Mouse (Mus musculus): Measurements from ENCODE around the gene Bora. TPM values are rescaled to one million over a fixed set of nuclear protein-coding genes. Genes with fewer than 3 reads are reported as not detected.
"Not testable (repeated sequence)": the region's sequence is repeated elsewhere in the genome, so short reads cannot be mapped to it uniquely, and the experiment has no call there.

The Bora gene
- 36.8 and 39.0 TPM in 2 replicates for polyA plus RNA-seq (2015; fragmentation: Nextera tagmentation; extraction: Ambion mirVana)

- under 1% methylated on average over 74 of the region's 81 CpGs for whole genome bisulfite sequencing (ENCODE audit: insufficient replicate concordance)
- peak; percentile 93 for DNase-seq
- ATAC-seq (ENCODE audit: low read depth) = peak; percentile 94
- Histone ChIP-seq H3K4me3 (replicated peaks) (peak within 1 kb of the TSS; percentile 97), H3K9me3 (replicated peaks) (no peaks in the 10 kb centered on the region), H3K9ac (peak within 1 kb of the TSS; percentile 98), H3K4me1 (replicated peaks) (peaks cover 51% of the 10 kb centered on the region), H3K27me3 (no peaks in the 10 kb centered on the region), H3K36me3 (peaks cover 20% of the 10 kb centered on the region), H3K4me2 (peak within 1 kb of the TSS; percentile 75), H3K27ac (peak within 1 kb of the TSS; percentile 94)
Measured at GRCm38 (mm10) chr14:99046031-99046781, at the start of gene Bora, which contains the start of gene Mzt1. Gene Bora (plus strand): TSS chr14:99046222. Gene Mzt1 (minus strand): TSS chr14:99046134.

GRCm38 (mm10) chr14:99010224-99010919 is 35.6 kb upstream of the Bora start:
- Histone ChIP-seq H3K4me3 (replicated peaks) (no peak overlapping the region), H3K4me1 (replicated peaks) (no peaks in the 10 kb centered on the region), H3K27ac (no peak overlapping the region), H3K9ac (no peak overlapping the region), H3K4me2 (no peak overlapping the region), H3K27me3 (no peaks in the 10 kb centered on the region), H3K9me3 (replicated peaks) (no peaks in the 10 kb centered on the region), H3K36me3 (no peaks in the 10 kb centered on the region)
- WGBS (ENCODE audit: insufficient replicate concordance) = 29% methylated on average over 8 of the region's 8 CpGs
- DNase-seq (no peak), ATAC-seq (ENCODE audit: low read depth) (no peak)

- H3K4me3 ChIP-seq (replicated peaks) = no peak overlapping the region
- H3K9me3 ChIP-seq (replicated peaks) = no peaks in the 10 kb centered on the region
- no peak overlapping the region for H3K27ac ChIP-seq
- no peaks in the 10 kb centered on the region for H3K27me3 ChIP-seq
- 22% methylated on average over 2 of the region's 2 CpGs for WGBS (ENCODE audit: insufficient replicate concordance)
- no peak overlapping the region for H3K4me2 ChIP-seq
- DNase-seq = no peak
- H3K36me3 ChIP-seq = no peaks in the 10 kb centered on the region
- H3K4me1 ChIP-seq (replicated peaks) = no peaks in the 10 kb centered on the region
- H3K9ac ChIP-seq = no peak overlapping the region
- no peak for ATAC-seq (ENCODE audit: low read depth)
Measured at GRCm38 (mm10) chr14:99010920-99011313, 35.1 kb upstream of the Bora start.

- Histone ChIP-seq H3K9ac (no peak overlapping the region), H3K36me3 (no peaks in the 10 kb centered on the region), H3K4me2 (no peak overlapping the region), H3K4me3 (replicated peaks) (no peak overlapping the region), H3K4me1 (replicated peaks) (no peaks in the 10 kb centered on the region), H3K27ac (no peak overlapping the region), H3K9me3 (replicated peaks) (no peaks in the 10 kb centered on the region), H3K27me3 (no peaks in the 10 kb centered on the region)
- WGBS (ENCODE audit: insufficient replicate concordance) = 63% methylated on average over 7 of the region's 7 CpGs
- DNase-seq (no peak), ATAC-seq (ENCODE audit: low read depth) (no peak)
Measured at GRCm38 (mm10) chr14:99018691-99019090, 27.3 kb upstream of the Bora start.

- Histone ChIP-seq H3K27ac (no peak overlapping the region), H3K4me1 (replicated peaks) (no peaks in the 10 kb centered on the region), H3K27me3 (no peaks in the 10 kb centered on the region), H3K9me3 (replicated peaks) (no peaks in the 10 kb centered on the region), H3K4me2 (no peak overlapping the region), H3K4me3 (replicated peaks) (no peak overlapping the region), H3K36me3 (no peaks in the 10 kb centered on the region), H3K9ac (no peak overlapping the region)
- 42% methylated on average over 10 of the region's 10 CpGs for WGBS (ENCODE audit: insufficient replicate concordance)
- ATAC-seq (ENCODE audit: low read depth) (no peak), DNase-seq (no peak)
Measured at GRCm38 (mm10) chr14:99019136-99019808, 26.8 kb upstream of the Bora start.

GRCm38 (mm10) chr14:99022346-99023086 is 23.5 kb upstream of the Bora start:
- no peaks in the 10 kb centered on the region for H3K36me3 ChIP-seq
- H3K4me3 ChIP-seq (replicated peaks) = no peak overlapping the region
- no peaks in the 10 kb centered on the region for H3K9me3 ChIP-seq (replicated peaks)
- H3K4me1 ChIP-seq (replicated peaks) = no peaks in the 10 kb centered on the region
- H3K9ac ChIP-seq = no peak overlapping the region
- no peak overlapping the region for H3K27ac ChIP-seq
- H3K4me2 ChIP-seq = no peak overlapping the region
- no peaks in the 10 kb centered on the region for H3K27me3 ChIP-seq
- WGBS (ENCODE audit: insufficient replicate concordance) = 45% methylated on average over 12 of the region's 12 CpGs
- ATAC-seq (ENCODE audit: low read depth) (no peak), DNase-seq (no peak)

GRCm38 (mm10) chr14:99029987-99030386 is 16.0 kb upstream of the Bora start:
- ATAC-seq (ENCODE audit: low read depth) (no peak), DNase-seq (no peak)
- WGBS (ENCODE audit: insufficient replicate concordance) = 62% methylated on average over 5 of the region's 5 CpGs
- Histone ChIP-seq H3K4me1 (replicated peaks) (no peaks in the 10 kb centered on the region), H3K36me3 (peaks cover 18% of the 10 kb centered on the region), H3K27me3 (no peaks in the 10 kb centered on the region), H3K9me3 (replicated peaks) (no peaks in the 10 kb centered on the region), H3K4me3 (replicated peaks) (no peak overlapping the region), H3K4me2 (no peak overlapping the region), H3K27ac (no peak overlapping the region), H3K9ac (no peak overlapping the region)

- H3K4me2 ChIP-seq = no peak overlapping the region
- DNase-seq (no peak), ATAC-seq (ENCODE audit: low read depth) (no peak)
- no peaks in the 10 kb centered on the region for H3K27me3 ChIP-seq
- WGBS (ENCODE audit: insufficient replicate concordance) = 81% methylated on average over 5 of the region's 5 CpGs
- H3K36me3 ChIP-seq = peaks cover 26% of the 10 kb centered on the region
- no peaks in the 10 kb centered on the region for H3K4me1 ChIP-seq (replicated peaks)
- no peaks in the 10 kb centered on the region for H3K9me3 ChIP-seq (replicated peaks)
- H3K27ac ChIP-seq = no peak overlapping the region
- H3K4me3 ChIP-seq (replicated peaks) = no peak overlapping the region
- no peak overlapping the region for H3K9ac ChIP-seq
Measured at GRCm38 (mm10) chr14:99031337-99031873, 14.6 kb upstream of the Bora start.

GRCm38 (mm10) chr14:99032596-99032995 is 13.4 kb upstream of the Bora start:
- DNase-seq = no peak
- no peak overlapping the region for H3K4me3 ChIP-seq (replicated peaks)
- no peak overlapping the region for H3K9ac ChIP-seq
- H3K27ac ChIP-seq = no peak overlapping the region
- H3K9me3 ChIP-seq (replicated peaks) = no peaks in the 10 kb centered on the region
- peaks cover under 1% of the 10 kb centered on the region; the same call in 1 of the 2 replicates for H3K4me1 ChIP-seq (replicated peaks)
- peaks cover 31% of the 10 kb centered on the region for H3K36me3 ChIP-seq
- H3K27me3 ChIP-seq = no peaks in the 10 kb centered on the region
- WGBS (ENCODE audit: insufficient replicate concordance) = 78% methylated on average over 5 of the region's 5 CpGs
- no peak overlapping the region for H3K4me2 ChIP-seq
- no peak for ATAC-seq (ENCODE audit: low read depth)

GRCm38 (mm10) chr14:99034851-99035250 is 11.2 kb upstream of the Bora start:
- not testable (repeated sequence) for H3K9me3 ChIP-seq (replicated peaks); H3K4me3 ChIP-seq (replicated peaks); H3K27ac ChIP-seq; H3K9ac ChIP-seq; H3K4me2 ChIP-seq; DNase-seq; H3K27me3 ChIP-seq; ATAC-seq (ENCODE audit: low read depth)
- peaks cover 12% of the 10 kb centered on the region for H3K4me1 ChIP-seq (replicated peaks)
- H3K36me3 ChIP-seq = peaks cover 50% of the 10 kb centered on the region
- 89% methylated on average over 8 of the region's 8 CpGs for WGBS (ENCODE audit: insufficient replicate concordance)

GRCm38 (mm10) chr14:99036039-99036438 is 10.0 kb upstream of the Bora start:
- no peak for DNase-seq
- H3K36me3 ChIP-seq = peaks cover 50% of the 10 kb centered on the region
- WGBS (ENCODE audit: insufficient replicate concordance) = 73% methylated on average over 4 of the region's 4 CpGs

More at GRCm38 (mm10) chr14:99036039-99036438, 10.0 kb upstream of the Bora start:
- no peak overlapping the region for H3K9ac ChIP-seq
- H3K4me3 ChIP-seq (replicated peaks) = no peak overlapping the region
- no peak overlapping the region for H3K4me2 ChIP-seq
- H3K27me3 ChIP-seq = no peaks in the 10 kb centered on the region
- H3K27ac ChIP-seq = no peak overlapping the region
- peaks cover 20% of the 10 kb centered on the region for H3K4me1 ChIP-seq (replicated peaks)
- no peaks in the 10 kb centered on the region for H3K9me3 ChIP-seq (replicated peaks)
- ATAC-seq (ENCODE audit: low read depth) = no peak
